Mouse (Mus musculus) olfactory bulb, adult 2 months (tissue): Measurements from ENCODE around the gene Glt8d2. TPM values are rescaled to one million over a fixed set of nuclear protein-coding genes. Genes with fewer than 3 reads are reported as not detected.

Experiments
- H3K27ac ChIP-seq: fragments of 200-500 bp; 2 replicates; pipeline ENCODE4 v1.5.1; 2012; ENCODE audit warnings: low read depth, low read length; ENCODE audit not compliant: insufficient read depth
- H3K4me1 ChIP-seq: fragments of 200-500 bp; 2 replicates; pipeline ENCODE4 v1.6.1; 2012; ENCODE audit warnings: low read length; ENCODE audit not compliant: control insufficient read depth, insufficient read depth
- H3K4me3 ChIP-seq: fragments of 200-500 bp; 2 replicates; pipeline ENCODE4 v1.5.1; 2012; ENCODE audit warnings: mild to moderate bottlenecking, low read depth, low read length, moderate library complexity; ENCODE audit not compliant: insufficient read depth
- CTCF ChIP-seq: fragments of 200-500 bp; IDR thresholded peaks from 2 replicates; pipeline ENCODE4 v1.5.1; 2012; ENCODE audit warnings: low read depth, mild to moderate bottlenecking, low read length, moderate library complexity; ENCODE audit not compliant: insufficient read depth
- POLR2A ChIP-seq: fragments of 200-500 bp; IDR thresholded peaks from 2 replicates; pipeline ENCODE4 v1.6.1; 2012; ENCODE audit warnings: mild to moderate bottlenecking, low read depth, low read length, moderate library complexity; ENCODE audit not compliant: insufficient read depth
- WGBS: fragments of 180-500 bp; shearing (Covaris S2); methylation state at CpG from one replicate; pipeline ENCODE4 v1.1.7; 2018; 5-methylcytosine and 5-hydroxymethylcytosine counted together
- polyA plus RNA-seq: library from polyadenylated mRNA; stranded (reverse); fragments of >200 nt; gene quantifications from 2 replicates; pipeline ENCODE4 v1.2.4, GENCODE M21; 2012; ENCODE audit warnings: low replicate concordance; ENCODE audit not compliant: missing spikeins, insufficient read depth, insufficient read length

The Glt8d2 gene
- not detected in 2 replicates for polyA plus RNA-seq

DNA sequence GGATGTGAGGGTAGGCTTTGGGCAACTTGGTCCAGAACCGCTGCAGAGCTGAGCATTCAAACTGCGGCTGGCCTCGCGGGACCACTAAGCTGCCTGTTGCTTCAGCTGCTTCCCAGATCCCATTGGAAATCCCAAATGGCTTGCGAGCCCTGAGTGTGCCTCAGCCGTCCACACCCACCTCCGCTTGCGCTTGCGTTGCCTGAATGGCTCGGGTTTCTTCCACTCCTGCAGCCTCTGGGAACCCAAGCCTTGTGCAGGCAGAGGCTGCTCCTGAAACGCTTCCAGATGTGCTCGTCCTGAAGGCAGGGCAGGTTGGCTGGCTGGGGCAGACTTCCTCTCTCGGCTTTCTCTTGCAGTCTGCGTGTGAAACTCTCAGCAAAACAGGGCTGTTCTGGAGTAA is at the start of gene Glt8d2:
Gene Glt8d2 (minus strand): TSS at position 157 of the 400 bp plus-strand sequence.
- Histone ChIP-seq H3K27ac (no peak within 1 kb of the TSS), H3K4me1 (peaks cover 5% of the 10 kb centered on the region; the same call in 1 of the 2 replicates), H3K4me3 (peak within 1 kb of the TSS; percentile 14; the same call in 1 of the 2 replicates)
- 4% methylated on average over 14 of the region's 14 CpGs for WGBS
- TF ChIP-seq POLR2A (no peak), CTCF (no peak)

- TF ChIP-seq CTCF (no peak), POLR2A (no peak)
- peak overlapping the region; percentile 84 for H3K4me3 ChIP-seq
- under 1% methylated on average over 58 of the region's 59 CpGs for WGBS
- peaks cover 7% of the 10 kb centered on the region; the same call in 1 of the 2 replicates for H3K4me1 ChIP-seq
- H3K27ac ChIP-seq = peak overlapping the region; percentile 29; the same call in 1 of the 2 replicates
Measured at GRCm38 (mm10) chr10:82699296-82699941, 9.0 kb upstream of the Glt8d2 start.

DNA sequence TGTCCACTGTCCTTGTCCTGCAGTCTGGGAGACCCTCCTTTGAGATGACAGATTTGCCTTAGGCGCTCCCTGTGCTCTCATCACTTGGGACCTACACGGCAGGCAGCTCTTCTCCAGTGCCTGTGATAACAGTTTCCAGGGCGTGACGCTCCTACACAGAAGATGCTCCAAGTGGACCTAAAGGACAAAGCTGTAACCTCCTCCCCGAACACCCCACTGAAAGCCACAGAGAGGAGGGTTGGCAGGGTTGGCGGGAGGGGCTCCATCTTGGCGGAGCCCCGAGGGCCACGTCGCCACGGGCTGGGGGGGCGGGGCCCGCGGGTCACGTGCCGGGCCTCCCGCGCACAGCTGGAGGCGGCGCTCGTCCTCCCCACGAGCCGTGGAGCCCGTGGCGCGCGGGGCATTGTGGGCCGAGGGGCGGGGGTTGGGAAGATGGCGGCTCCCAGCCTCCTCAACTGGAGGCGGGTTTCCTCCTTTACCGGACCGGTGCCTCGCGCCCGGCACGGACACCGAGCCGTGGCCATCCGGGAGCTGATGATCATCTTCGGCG is 8.3 kb upstream of the Glt8d2 start:
- TF ChIP-seq POLR2A = peak; percentile 89
- TF ChIP-seq CTCF = no peak
- under 1% methylated on average over 42 of the region's 42 CpGs for WGBS

GRCm38 (mm10) chr10:82697305-82697898 is 7.0 kb upstream of the Glt8d2 start:
- WGBS = 80% methylated on average over 3 of the region's 3 CpGs
- Histone ChIP-seq H3K4me3 (no peak overlapping the region), H3K27ac (no peak overlapping the region), H3K4me1 (peaks cover 7% of the 10 kb centered on the region; the same call in 1 of the 2 replicates)
- TF ChIP-seq CTCF (no peak), POLR2A (no peak)

More for the DNA sequence above, 8.3 kb upstream of the Glt8d2 start:
- Histone ChIP-seq H3K27ac (peak overlapping the region; percentile 80), H3K4me1 (peaks cover 7% of the 10 kb centered on the region; the same call in 1 of the 2 replicates), H3K4me3 (peak overlapping the region; percentile 84)

- H3K4me1 ChIP-seq = peaks cover 7% of the 10 kb centered on the region; the same call in 1 of the 2 replicates
- no peak for TF ChIP-seq CTCF
- TF ChIP-seq POLR2A = no peak
- no peak overlapping the region for H3K4me3 ChIP-seq
- H3K27ac ChIP-seq = no peak overlapping the region
- 76% methylated on average over 4 of the region's 4 CpGs for WGBS
Measured at GRCm38 (mm10) chr10:82696453-82697079, 6.1 kb upstream of the Glt8d2 start.

DNA sequence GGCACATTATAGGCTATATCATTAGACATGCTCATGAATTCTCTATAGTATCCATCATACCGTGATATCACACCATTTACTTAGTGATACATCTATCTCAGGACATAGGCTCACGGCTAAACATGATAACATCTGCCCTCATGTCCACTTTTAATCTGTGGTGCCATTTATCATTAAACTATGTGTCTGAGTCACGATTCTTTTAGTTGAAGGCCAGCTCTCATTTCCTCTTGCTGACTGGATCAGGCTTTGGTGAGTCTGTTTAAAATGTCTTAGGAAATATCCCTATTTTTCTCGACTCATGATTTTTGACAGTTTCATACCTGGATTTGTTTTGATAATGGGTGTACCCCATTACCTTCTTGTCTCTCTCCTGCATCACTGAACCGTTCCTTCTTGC is 5.5 kb upstream of the Glt8d2 start, which contains the start of gene Hcfc2:
Gene Hcfc2 (plus strand): TSS at position 205 of the 400 bp plus-strand sequence.
- H3K27ac ChIP-seq = no peak within 1 kb of the TSS
- TF ChIP-seq CTCF (no peak), POLR2A (no peak)
- H3K4me3 ChIP-seq = no peak within 1 kb of the TSS
- peaks cover 7% of the 10 kb centered on the region; the same call in 1 of the 2 replicates for H3K4me1 ChIP-seq
- WGBS = 84% methylated on average over 5 of the region's 5 CpGs

GRCm38 (mm10) chr10:82689681-82690211 is 704 bp downstream of the Glt8d2 start:
- Histone ChIP-seq H3K4me3 (no peak overlapping the region), H3K4me1 (peaks cover 5% of the 10 kb centered on the region; the same call in 1 of the 2 replicates), H3K27ac (no peak overlapping the region)
- TF ChIP-seq POLR2A = no peak
- no peak for TF ChIP-seq CTCF
- WGBS = 74% methylated on average over 7 of the region's 7 CpGs

DNA sequence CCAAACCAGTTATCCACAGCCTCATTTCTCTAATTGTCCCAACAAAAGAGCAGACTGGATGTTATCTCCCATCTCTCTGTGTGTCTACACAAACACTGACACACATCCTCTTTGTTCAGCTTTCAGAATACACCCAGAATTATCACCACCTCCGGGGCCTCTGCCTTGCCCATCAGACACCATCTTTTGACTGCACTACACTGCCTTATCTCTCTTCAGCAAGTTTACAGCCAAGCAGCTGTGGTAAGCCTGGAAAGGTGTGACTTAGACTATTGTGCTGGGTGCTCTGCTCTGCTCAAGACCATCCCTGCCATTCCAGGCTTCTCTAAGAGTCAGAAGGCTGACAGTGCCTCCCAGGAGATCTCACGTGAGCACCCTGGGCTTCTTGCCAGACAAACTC is 5.0 kb downstream of the Glt8d2 start:
- Histone ChIP-seq H3K4me3 (no peak overlapping the region), H3K27ac (no peak overlapping the region), H3K4me1 (peaks cover 3% of the 10 kb centered on the region; the same call in 1 of the 2 replicates)
- no peak for TF ChIP-seq CTCF
- no peak for TF ChIP-seq POLR2A
- WGBS = 75% methylated on average over 2 of the region's 2 CpGs
